Mouse (Mus musculus) spleen, postnatal 4 days (tissue): Measurements from ENCODE around the gene Cacna1a.
A peak's percentile ranks its signal among the peaks of the same experiment; 100 is the strongest.

Experiments
- DNase-seq, 2 experiments: peaks; one replicate each; pipeline ENCODE4 v3.0.0; 2022; ENCODE audit warnings: low spot score in 2 of 2

Cacna1a gene

GRCm38 (mm10) chr8:84637946-84638554 lies 249.8 kb downstream of the Cacna1a start:
- no peak for DNase-seq

DNA sequence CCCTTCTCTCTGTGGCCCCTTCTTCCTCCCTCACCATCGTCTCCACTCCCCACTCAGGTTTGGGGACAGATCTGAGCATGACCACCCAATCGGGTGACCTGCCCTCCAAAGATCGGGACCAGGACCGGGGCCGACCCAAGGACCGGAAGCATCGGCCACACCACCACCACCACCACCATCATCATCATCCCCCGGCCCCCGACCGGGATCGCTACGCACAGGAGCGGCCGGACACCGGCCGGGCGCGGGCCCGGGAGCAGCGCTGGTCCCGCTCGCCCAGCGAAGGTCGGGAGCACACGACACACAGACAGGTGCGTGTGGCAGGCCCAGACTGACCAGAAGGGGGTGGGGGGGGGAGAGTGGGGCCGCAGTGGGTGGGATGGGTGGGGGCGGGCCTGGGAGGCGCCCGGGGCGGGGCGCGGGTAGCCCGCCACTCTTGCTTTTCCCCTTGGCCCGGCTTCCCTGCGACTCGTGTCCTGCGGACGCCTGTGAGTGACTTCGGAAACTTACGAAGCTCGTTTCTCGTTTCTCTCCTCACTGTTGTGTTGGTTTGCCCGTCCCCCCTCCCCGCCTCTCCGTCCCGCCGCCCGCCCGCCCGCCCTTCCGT lies 250.4 kb downstream of the Cacna1a start:
- peak; percentile 41 to 78 for DNase-seq

DNA sequence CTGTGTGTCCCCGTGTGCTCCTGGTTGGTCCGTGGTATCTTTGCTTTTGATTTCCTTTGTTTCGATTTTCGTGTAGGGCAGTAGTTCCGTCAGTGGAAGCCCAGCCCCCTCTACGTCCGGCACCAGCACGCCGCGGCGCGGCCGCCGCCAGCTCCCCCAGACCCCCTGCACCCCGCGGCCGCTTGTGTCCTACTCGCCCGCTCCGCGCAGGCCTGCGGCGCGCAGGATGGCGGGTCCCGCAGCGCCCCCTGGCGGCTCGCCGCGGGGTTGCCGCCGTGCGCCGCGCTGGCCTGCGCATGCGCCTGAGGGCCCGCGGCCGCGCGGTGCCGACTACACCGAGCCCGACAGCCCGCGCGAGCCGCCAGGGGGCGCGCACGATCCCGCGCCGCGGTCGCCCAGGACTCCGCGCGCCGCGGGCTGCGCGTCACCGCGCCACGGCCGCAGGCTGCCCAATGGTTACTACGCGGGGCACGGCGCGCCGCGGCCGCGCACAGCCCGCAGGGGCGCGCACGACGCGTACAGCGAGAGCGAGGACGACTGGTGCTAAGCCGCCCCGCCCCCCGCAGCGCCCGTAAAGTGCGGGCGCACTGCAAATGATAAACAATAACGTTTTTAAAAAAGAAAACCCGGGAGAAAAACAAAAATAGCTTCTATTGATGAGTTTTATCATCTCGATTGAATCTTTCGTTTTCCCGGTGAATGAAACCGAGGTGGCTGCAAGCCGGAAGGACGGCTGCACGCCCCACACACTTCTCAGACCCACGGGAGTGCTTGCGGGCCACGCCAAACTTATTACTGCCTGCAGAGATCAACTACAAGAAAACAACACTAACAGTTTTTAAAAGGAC lies 251.1 kb downstream of the Cacna1a start:
- DNase-seq: peak; percentile 93 to 98

DNA sequence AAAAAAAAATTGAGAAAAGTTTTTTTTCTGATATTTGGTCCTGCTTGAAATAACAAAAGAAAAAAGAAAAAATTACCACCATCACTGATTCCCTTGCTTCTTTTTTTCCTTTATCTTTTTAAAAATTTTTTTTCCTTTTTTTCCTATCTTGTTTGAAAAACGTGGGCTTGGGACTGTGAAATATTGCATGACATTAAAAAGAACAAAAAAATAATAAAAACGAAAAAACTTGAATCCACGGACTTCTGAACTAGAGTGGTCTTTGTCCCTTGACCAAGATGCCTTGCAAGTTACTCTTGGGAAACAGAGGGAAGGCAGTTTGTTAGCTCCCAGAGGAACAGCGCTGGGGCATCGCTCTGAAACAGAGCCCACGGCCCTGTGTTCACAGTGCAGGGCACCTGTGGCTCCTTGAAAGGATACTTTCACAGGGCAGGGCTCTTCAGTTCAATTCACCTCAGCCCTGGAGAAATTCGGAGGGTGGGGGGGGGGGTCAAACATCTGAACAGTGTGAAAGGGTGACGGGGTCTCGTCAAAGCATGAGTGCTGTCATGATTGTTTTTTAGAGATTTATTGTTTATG lies 251.9 kb downstream of the Cacna1a start:
- no peak for DNase-seq

- no peak for DNase-seq
Measured at GRCm38 (mm10) chr8:84640617-84641294, 252.5 kb downstream of the Cacna1a start.

GRCm38 (mm10) chr8:84641578-84642361 lies 253.5 kb downstream of the Cacna1a start:
- no peak for DNase-seq

DNA sequence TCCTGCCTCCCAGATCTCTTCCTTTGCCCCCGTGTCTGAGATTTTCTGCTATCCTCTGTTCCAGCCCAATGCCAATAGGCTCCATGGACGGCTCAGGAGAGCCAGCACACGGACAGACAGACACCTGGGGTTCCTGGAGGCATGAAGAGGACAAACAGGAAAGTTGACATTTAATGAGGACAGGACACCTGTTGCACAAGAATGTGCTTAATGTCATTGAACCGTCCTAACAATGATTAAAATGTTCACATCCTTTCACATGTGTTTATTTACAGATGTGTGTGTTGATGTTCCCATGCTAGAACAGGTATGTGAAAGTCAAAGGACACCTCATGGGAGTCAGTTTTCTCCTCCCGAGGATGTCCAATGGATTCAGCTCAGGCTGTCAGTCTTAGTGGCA lies 254.8 kb downstream of the Cacna1a start:
- no peak for DNase-seq

- DNase-seq: no peak
Measured at GRCm38 (mm10) chr8:84646800-84647199, 258.6 kb downstream of the Cacna1a start.

- no peak for DNase-seq
Measured at GRCm38 (mm10) chr8:84647461-84647901, 259.2 kb downstream of the Cacna1a start.

GRCm38 (mm10) chr8:84650213-84650612 lies 262.0 kb downstream of the Cacna1a start:
- no peak for DNase-seq

DNA sequence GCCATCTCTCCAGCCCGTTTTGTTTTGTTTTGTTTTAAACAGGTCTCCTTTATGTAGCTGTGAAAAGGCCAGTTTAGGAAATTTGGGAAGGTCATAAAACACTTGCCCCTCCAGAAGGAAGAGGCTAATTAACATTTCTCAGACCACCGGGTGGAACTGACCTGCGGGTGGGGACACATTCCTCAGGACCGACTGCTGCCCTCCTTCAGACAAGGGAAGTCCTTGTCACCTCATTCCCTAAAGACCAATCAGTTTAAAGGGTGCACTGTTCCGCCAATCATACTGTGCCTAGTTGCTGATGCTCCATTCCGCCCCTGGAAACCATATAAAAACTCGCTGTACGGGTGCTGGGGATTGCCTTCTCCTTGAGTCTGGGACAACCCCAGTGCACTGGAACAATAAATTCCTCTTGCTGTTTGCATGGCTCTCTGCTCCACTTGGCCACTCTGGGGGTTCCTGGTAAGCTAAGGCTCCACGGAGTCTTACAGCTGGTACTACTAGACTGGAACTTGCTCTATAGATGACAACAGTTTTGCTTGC lies 264.9 kb downstream of the Cacna1a start:
- peak in 1 of 2 experiments; percentile 55 for DNase-seq

DNA sequence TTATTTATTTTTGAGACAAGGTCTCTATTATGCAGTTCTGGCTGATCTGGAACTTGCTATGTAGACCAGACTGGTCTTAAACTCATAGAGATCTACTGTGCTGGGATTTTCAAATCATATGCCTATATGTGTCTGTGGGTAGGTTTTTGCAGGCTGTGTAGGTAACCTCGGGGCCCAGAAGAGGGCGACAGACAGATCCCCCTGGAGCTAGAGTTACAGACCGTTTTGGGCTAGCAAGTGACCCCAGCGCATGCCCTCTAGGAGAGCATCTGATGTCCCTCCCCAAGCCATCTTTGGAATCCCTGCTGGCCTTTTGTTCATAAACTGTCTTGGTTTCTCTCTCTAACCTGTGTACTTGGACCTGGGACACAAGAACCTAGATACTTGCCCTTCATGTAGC lies 266.4 kb downstream of the Cacna1a start:
- peak in 1 of 2 experiments; percentile 69 for DNase-seq

DNA sequence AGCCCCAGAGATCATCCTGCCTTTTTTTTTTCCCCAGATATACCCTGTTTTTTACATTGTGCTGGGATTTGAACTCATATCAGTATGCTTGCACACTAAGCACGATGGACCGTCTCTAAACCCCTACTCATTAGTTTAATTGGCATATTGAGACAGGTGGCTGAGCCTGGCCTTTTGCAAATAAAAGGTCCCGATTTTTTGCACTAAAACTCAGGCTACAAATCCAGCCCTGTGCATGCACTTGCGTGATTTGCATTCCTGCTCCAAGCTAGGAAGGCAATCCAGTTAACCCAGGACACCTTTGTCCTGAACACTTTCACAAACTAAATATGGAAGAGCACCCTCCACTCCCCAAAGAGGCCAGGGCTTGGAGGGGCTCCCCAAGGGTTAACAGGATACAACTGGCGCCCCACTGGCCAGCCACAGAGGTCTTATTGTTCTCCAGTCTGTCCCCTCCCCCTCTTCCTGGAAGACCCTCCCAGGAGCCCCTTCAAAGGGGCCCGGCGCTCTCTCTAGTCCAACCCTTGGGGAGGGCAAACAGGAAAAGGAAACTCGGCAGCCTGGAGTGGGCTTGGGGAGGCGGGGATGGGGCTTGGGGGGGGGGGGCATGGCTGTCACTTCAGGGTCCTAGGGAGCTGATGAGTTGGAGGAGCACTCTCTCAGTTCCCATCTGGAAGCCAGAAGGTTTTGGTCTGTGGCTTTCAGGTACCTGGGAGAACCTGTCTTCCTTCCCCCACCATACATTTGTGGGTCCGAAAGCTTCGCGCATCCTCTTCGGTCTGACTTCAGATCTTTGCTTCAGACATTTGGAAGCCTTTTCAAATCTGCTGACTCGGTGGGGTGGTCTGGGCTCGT lies 267.3 kb downstream of the Cacna1a start:
- no peak for DNase-seq

- DNase-seq: no peak
Measured at GRCm38 (mm10) chr8:84656191-84656525, 267.9 kb downstream of the Cacna1a start.

DNA sequence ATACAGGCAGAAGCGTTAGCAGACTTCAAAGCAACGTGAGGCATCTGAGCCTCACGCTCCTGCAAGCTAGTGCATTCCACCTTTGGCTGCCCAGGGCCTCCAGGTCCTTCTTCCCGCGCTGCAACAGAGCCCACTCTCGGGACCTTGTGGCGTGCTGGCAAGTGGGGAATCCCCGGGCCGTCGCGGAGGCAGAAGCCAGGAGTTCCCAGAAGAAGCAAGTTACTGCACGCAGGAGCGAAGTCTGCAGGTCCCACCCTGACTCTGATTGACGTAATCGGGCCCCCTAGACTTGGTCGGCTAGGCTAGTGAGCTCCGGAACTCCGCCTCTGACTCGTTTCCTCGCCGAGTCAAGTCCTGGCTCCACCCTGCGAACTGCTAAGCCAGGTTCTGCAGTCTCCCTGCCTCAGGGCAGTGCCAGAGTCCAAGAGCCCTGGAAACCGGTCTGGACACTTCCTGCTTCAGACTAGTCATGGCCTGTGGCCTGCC lies 268.4 kb downstream of the Cacna1a start:
- DNase-seq: peak; percentile 70 to 83

DNA sequence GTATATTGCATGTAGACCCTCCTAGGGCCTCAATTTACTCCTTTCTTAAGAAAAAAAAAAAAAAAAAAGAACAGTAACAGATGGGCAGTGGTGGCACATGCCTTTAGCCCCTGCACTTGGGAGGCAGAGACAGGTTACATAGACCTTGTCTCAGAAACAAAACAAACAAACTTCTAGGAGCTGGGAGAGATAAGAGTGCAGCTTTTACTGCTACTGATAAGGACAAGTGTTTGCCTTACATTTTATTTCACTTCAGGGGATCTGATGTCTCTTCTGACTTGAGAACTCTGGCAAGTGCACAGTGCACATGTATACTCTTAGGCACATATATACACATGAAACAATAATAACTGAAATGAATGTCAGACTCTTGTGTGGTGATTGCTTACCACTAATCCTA lies 269.0 kb downstream of the Cacna1a start:
- DNase-seq: no peak

DNA sequence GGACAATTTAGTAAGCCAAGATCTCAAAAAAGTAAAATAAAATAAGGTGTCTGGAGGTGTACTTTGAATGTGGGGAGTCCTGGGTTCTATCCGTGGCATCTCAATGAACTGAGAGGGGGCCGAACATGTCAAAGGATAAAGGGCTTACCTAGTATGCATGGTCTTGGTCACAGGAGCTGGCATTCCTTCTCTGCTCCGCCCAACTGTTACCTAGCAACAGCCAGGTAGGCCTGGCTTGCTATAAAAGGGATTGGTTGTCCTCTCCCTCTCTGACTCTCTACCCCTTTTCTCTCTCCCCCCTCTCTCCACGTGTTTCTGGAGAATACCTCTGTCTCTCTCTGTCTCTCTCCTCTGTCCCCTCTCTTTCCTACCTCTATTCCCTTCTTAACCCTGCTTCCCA lies 269.4 kb downstream of the Cacna1a start:
- no peak for DNase-seq

DNA sequence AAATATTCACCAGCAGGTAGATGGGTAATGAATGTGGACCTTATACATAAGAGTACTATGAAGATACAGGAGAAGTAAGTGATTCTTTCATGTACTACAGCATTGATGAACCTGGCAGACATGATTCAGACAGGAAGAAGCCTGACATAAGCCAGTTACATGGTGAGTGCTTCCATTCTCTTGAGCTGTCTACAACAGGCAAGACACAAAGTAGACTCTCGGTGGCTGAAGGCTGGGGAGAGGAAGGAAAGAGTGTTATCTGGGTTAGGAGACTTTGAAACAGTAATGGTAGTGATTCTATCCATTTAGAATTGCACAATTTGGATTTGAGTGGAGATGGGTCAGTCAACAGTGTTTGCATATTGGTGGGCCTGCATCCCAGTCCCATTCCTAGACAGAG lies 270.7 kb downstream of the Cacna1a start:
- DNase-seq: no peak

- DNase-seq: peak; percentile 53 to 79
Measured at GRCm38 (mm10) chr8:84659936-84660818, 271.9 kb downstream of the Cacna1a start.
